Mouse (Mus musculus) neural tube, embryonic 14.5 days (tissue): ENCODE measurements around the gene Zmiz1. TPM values are rescaled to one million over a fixed set of nuclear protein-coding genes. Genes with fewer than 3 reads are reported as not detected.

Experiments used
- ATAC-seq: fragments of 200-750 bp; cut with Nextera tagmentation; 2 replicates; pipeline ENCODE4 v1.8.0; 2017; ENCODE audit warnings: low read depth, mild to moderate bottlenecking, moderate TSS enrichment, moderate library complexity
- H3K27ac ChIP-seq: fragments of 300-500 bp; sonication (generic); 2 replicates; pipeline ENCODE4 v1.5.1; 2014; ENCODE audit warnings: low read depth, mild to moderate bottlenecking, control low read depth, low read length, moderate library complexity, mixed read lengths
- H3K27me3 ChIP-seq: fragments of 300-500 bp; sonication (generic); 2 replicates; pipeline ENCODE4 v1.6.1; 2014; ENCODE audit warnings: low read length; ENCODE audit not compliant: control insufficient read depth, insufficient read depth
- H3K36me3 ChIP-seq: fragments of 300-500 bp; sonication (generic); 2 replicates; pipeline ENCODE4 v1.6.1; 2014; ENCODE audit warnings: low read length, mixed read lengths; ENCODE audit not compliant: control insufficient read depth, insufficient read depth
- H3K4me1 ChIP-seq: fragments of 300-500 bp; sonication (generic); 2 replicates; pipeline ENCODE4 v1.6.1; 2014; ENCODE audit warnings: low read length; ENCODE audit not compliant: control insufficient read depth, insufficient read depth
- H3K4me2 ChIP-seq: fragments of 300-500 bp; sonication (generic); 2 replicates; pipeline ENCODE4 v1.6.1; 2014; ENCODE audit warnings: mild to moderate bottlenecking, low read depth, low read length, control low read depth
- H3K4me3 ChIP-seq: fragments of 300-500 bp; sonication (generic); 2 replicates; pipeline ENCODE4 v1.5.1; 2014; ENCODE audit warnings: low read depth, low read length, control low read depth, mixed read lengths
- H3K9ac ChIP-seq: fragments of 300-500 bp; sonication (generic); replicated peaks from 2 replicates; pipeline ENCODE4 v1.6.1; 2014; ENCODE audit warnings: low read depth, mild to moderate bottlenecking, control low read depth, low read length, mixed read lengths
- H3K9me3 ChIP-seq: fragments of 300-500 bp; sonication (generic); 2 replicates; pipeline ENCODE4 v1.6.1; 2016; ENCODE audit warnings: low read length; ENCODE audit not compliant: control insufficient read depth
- WGBS: fragments of 180-500 bp; shearing (Covaris S2); extraction: QIAGEN DNeasy Blood & Tissue Kit; methylation state at CpG from one replicate; pipeline ENCODE4 v1.1.7; 2014; 5-methylcytosine and 5-hydroxymethylcytosine counted together
- polyA plus RNA-seq: library from polyadenylated mRNA; unstranded; fragments of >200 nt; fragmentation: Nextera tagmentation; extraction: Ambion mirVana; gene quantifications from 2 replicates; pipeline ENCODE4 v1.2.1, GENCODE M21; 2014

Gene Zmiz1
- polyA plus RNA-seq, 1 experiment from 2014 or later: 75.0 TPM

DNA sequence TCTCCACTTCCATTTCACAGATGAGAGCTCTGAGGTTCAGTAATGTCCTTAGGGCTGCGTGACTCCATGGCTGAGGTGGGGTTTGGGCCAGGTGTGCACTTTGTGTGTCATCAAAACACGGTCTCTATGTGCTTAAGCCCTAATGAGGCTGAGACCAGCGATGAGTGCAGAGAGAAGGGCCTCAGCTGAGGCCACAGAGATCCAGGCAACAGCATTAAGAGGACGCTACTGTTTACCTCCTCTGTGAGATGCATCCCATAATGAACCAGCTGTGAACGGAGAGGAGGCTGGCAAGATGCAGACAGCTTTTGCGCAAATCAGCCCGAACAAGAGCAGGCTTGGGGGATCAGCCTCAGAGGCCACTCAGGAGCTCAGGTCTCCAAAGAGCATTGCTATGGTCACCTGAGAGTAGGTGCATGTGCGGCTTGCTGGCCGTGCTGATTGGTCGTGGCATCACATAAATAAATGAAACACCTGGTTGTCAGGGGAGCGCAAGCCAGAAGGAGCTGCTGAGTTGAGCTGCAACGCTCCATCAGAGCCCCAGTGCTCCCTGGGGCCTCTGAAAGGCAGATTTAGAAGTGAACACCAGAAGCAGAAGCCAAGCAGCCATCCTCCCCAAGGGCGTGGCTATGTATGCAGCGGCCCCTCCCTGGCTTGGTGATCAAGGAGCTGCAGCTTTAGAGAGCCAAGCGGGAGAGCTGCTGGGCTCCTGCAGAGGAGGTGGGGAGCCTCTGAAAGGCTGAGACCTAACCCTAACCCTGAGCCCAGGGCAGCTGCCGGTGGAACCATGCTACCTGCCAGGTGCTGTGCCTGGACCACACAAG, 115.3 kb downstream of the Zmiz1 start:
- H3K36me3 ChIP-seq: peaks cover 9% of the 10 kb centered on the region; the same call in 1 of the 2 replicates
- no peaks in the 10 kb centered on the region for H3K27me3 ChIP-seq
- ATAC-seq: peak; percentile 74
- WGBS: 29% methylated on average over 16 of the region's 16 CpGs
- H3K9ac ChIP-seq: no peak overlapping the region
- no peak overlapping the region for H3K4me2 ChIP-seq
- no peak overlapping the region for H3K4me3 ChIP-seq
- H3K4me1 ChIP-seq: peaks cover 24% of the 10 kb centered on the region
- no peaks in the 10 kb centered on the region for H3K9me3 ChIP-seq
- H3K27ac ChIP-seq: peak overlapping the region; percentile 79

DNA sequence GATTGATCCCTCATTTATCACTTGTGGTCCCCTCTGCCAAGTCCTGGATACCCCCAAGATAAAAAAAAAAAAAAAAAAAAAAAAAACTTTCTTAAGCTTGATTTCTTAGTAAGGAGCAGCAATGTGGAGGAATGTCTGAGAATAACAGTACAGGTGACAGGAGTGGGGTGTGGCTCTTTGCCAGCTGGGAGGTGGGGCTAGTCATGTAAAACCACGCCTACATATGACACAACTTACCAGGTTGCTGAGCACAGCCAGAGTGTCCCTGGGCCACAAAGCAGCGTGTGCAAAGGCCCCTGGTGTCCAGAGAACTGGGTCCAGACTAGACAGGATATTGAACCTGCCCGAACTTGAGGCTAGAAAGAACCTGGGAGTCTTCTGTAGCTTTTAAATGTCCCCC, 117.7 kb downstream of the Zmiz1 start:
- no peaks in the 10 kb centered on the region for H3K27me3 ChIP-seq
- ATAC-seq: no peak
- H3K4me2 ChIP-seq: no peak overlapping the region
- 97% methylated on average over 3 of the region's 3 CpGs for WGBS
- H3K36me3 ChIP-seq: peaks cover 17% of the 10 kb centered on the region; the same call in 1 of the 2 replicates
- H3K9ac ChIP-seq: no peak overlapping the region
- peaks cover 24% of the 10 kb centered on the region for H3K4me1 ChIP-seq
- no peak overlapping the region for H3K4me3 ChIP-seq
- 0 out of 2 replicates have a peak overlapping the region, but pooled peaks have one; percentile 34 for H3K27ac ChIP-seq
- no peaks in the 10 kb centered on the region for H3K9me3 ChIP-seq

DNA sequence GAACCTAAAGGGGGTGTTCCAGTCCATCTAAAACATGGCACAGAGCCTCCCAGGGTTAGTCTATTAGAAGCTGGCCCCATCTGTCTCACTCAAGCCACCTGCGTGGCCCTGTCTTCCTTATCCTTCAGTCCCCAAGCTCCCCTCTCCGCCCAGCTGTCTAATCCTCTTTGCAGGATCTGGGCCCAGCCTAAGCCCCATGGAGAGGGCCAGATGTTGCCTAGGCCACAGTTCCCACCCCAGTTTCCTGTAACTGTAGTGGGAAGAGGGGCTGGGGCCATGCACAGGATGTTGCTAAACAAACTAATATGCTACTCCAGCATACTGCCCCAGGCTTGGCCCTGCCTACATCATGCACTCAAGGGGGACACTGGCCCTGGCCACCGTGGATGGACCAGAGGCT, 118.4 kb downstream of the Zmiz1 start:
- H3K4me1 ChIP-seq: peaks cover 24% of the 10 kb centered on the region
- peaks cover 25% of the 10 kb centered on the region; the same call in 1 of the 2 replicates for H3K36me3 ChIP-seq
- H3K27me3 ChIP-seq: no peaks in the 10 kb centered on the region
- no peak overlapping the region for H3K4me2 ChIP-seq
- WGBS: 57% methylated on average over 3 of the region's 3 CpGs
- peak overlapping the region; percentile 34; the same call in 1 of the 2 replicates for H3K27ac ChIP-seq
- H3K4me3 ChIP-seq: no peak overlapping the region
- no peaks in the 10 kb centered on the region for H3K9me3 ChIP-seq
- H3K9ac ChIP-seq: no peak overlapping the region
- no peak for ATAC-seq

DNA sequence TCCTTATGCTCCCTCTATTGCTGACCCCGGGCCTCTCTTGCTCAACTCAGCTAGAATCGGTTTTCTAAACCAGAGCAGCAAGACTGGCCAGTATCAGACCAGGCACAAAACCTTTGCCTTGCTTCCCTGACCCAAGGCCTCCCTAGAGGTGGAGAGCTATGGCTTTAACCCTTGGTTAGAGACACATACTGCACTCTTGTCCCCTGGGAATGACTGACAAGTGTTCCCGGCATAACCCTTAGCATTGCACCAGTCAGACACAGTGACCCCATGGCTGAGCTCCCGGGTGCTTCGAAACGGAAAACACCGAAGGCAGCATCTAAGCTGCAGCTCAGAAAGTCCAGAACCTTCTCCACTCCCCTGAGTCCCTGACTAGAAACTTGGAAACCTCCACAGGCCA, 120.6 kb downstream of the Zmiz1 start:
- no peak overlapping the region for H3K9ac ChIP-seq
- H3K4me2 ChIP-seq: no peak overlapping the region
- 92% methylated on average over 7 of the region's 7 CpGs for WGBS
- H3K36me3 ChIP-seq: peaks cover 25% of the 10 kb centered on the region; the same call in 1 of the 2 replicates
- no peaks in the 10 kb centered on the region for H3K27me3 ChIP-seq
- no peak overlapping the region for H3K4me3 ChIP-seq
- H3K27ac ChIP-seq: no peak overlapping the region
- no peak for ATAC-seq
- H3K9me3 ChIP-seq: no peaks in the 10 kb centered on the region
- peaks cover 26% of the 10 kb centered on the region for H3K4me1 ChIP-seq

DNA sequence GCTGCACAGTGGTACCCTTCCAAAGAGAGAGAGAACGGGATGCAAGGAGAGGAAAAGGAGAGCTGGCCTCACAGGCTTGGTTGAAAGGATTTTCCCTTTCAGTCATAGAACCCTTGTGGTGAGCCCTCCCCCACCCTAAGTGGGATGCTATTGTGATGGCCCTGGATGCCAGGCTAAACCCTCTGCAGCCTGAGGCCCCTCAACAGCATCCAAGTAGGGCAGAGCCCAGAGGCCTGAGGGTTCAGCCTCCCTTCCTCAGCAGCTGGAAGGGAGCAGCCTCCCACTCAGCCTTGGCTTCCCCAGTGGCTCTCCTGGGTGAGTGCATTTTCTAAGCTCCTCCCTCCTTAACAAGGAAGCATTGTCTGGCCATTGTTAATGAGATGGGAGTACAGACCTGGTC, 121.4 kb downstream of the Zmiz1 start:
- H3K27ac ChIP-seq: no peak overlapping the region
- H3K9ac ChIP-seq: no peak overlapping the region
- ATAC-seq: no peak
- no peak overlapping the region for H3K4me2 ChIP-seq
- 29% methylated on average over 1 of the region's 1 CpGs for WGBS
- peaks cover 25% of the 10 kb centered on the region; the same call in 1 of the 2 replicates for H3K36me3 ChIP-seq
- no peak overlapping the region for H3K4me3 ChIP-seq
- peaks cover 25% of the 10 kb centered on the region for H3K4me1 ChIP-seq
- H3K27me3 ChIP-seq: no peaks in the 10 kb centered on the region
- H3K9me3 ChIP-seq: no peaks in the 10 kb centered on the region

DNA sequence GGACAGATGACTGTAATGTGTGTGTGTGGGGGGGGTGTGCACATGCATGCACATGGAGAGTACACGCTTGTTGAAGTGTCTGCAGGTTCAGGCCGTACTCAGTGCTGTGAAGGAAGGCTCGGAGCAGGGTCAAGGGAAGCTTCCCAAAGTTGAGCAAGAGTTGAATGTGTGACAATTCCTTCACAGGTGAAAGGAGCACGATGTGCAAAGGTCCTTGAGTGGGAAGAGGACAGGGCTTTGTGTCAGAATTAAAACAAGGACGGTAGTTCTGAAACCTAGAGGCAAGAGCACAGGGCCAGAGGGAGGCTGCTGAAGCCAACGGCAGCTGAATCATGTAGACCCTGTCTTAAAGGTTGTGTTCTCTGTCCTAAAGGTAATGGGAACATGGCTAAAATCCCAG, 123.6 kb downstream of the Zmiz1 start:
- H3K36me3 ChIP-seq: peaks cover 20% of the 10 kb centered on the region; the same call in 1 of the 2 replicates
- H3K27ac ChIP-seq: no peak overlapping the region
- no peak overlapping the region for H3K4me2 ChIP-seq
- ATAC-seq: no peak
- WGBS: 92% methylated on average over 6 of the region's 6 CpGs
- H3K27me3 ChIP-seq: no peaks in the 10 kb centered on the region
- H3K9ac ChIP-seq: no peak overlapping the region
- peaks cover 44% of the 10 kb centered on the region for H3K4me1 ChIP-seq
- no peaks in the 10 kb centered on the region for H3K9me3 ChIP-seq
- H3K4me3 ChIP-seq: no peak overlapping the region

DNA sequence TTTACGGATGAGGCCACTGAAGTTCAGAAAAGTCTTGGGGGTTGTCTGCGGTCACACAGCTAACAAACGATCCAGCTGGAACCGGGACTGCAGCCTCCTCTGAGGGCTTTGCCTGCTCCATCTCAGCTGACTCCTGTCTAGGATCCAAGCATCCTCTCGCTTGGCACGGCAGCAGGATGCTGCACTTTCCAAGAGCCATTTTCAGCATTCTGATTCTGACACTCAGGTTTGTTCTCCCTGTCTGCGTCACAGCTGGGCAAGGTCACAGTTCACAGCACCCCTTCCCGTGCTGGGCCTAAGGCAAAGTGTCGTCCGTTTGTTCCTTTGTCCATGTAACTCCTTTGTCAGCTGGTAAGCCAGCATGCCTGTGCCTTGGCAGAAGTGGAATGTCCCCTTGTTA, 124.9 kb downstream of the Zmiz1 start:
- peaks cover 18% of the 10 kb centered on the region; the same call in 1 of the 2 replicates for H3K36me3 ChIP-seq
- no peaks in the 10 kb centered on the region for H3K27me3 ChIP-seq
- ATAC-seq: no peak
- 53% methylated on average over 10 of the region's 10 CpGs for WGBS
- H3K4me2 ChIP-seq: no peak overlapping the region
- no peak overlapping the region for H3K4me3 ChIP-seq
- peak overlapping the region; percentile 16; the same call in 1 of the 2 replicates for H3K9ac ChIP-seq
- H3K9me3 ChIP-seq: no peaks in the 10 kb centered on the region
- peak overlapping the region; percentile 100 for H3K27ac ChIP-seq
- peaks cover 57% of the 10 kb centered on the region for H3K4me1 ChIP-seq

DNA sequence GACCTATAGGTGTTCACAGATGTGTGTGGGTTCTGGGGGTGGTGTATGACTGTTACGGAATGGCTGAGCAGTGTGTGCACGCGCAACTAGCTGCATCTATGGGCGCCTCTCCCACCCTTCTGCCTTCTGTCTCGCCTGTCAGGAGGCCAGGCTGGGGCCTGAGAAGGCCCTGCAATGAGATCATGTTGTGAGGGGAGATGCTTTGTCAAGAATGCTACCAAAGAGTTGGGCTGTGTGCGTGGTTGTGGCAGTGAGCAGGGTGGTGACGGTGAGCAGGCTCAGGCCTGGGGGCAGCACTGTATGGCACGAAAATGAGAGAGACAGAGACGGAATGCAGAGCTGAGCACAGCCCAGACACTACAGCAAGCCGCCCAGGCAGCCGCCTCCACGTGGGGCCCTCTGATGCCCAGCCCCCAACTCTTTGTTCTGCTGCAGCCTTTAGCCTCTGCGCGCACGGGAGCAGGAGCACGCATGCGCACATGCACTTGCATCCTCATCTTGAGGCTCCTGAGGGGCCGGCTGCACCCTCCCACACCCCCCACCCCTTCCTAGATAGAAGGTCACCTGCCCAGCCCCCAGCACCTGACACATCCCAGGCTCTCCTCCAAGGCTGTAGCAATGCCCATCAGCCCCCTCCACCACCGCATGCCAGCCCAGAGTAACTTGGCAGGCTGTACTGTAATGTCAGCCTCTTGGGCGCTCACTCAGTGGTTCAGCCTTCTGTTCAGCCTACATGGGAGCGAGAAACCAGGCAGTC, 126.7 kb downstream of the Zmiz1 start:
- H3K4me2 ChIP-seq: peak overlapping the region; percentile 34
- peaks cover 16% of the 10 kb centered on the region; the same call in 1 of the 2 replicates for H3K36me3 ChIP-seq
- H3K27me3 ChIP-seq: no peaks in the 10 kb centered on the region
- no peak overlapping the region for H3K4me3 ChIP-seq
- peak overlapping the region; percentile 53 for H3K9ac ChIP-seq
- no peaks in the 10 kb centered on the region for H3K9me3 ChIP-seq
- peak; percentile 86 for ATAC-seq
- H3K4me1 ChIP-seq: peaks cover 67% of the 10 kb centered on the region
- peak overlapping the region; percentile 100 for H3K27ac ChIP-seq
- WGBS: 9% methylated on average over 20 of the region's 21 CpGs
